Mouse (Mus musculus) neural tube, postnatal 0 days (tissue): ENCODE measurements around the gene Cenpa. TPM values are rescaled to one million over a fixed set of nuclear protein-coding genes. Genes with fewer than 3 reads are reported as not detected.

Experiments used
- microRNA-seq: library from miRNA; unstranded; fragments of <30 nt; microRNA quantifications from one replicate; pipeline ENCODE4, GENCODE M21; 2016
- polyA plus RNA-seq: library from polyadenylated mRNA; unstranded; fragments of >200 nt; fragmentation: Nextera tagmentation; extraction: Ambion mirVana; gene quantifications from 2 replicates; pipeline ENCODE4 v1.2.1, GENCODE M21; 2015

The Cenpa gene
- polyA plus RNA-seq: 25.1 and 28.3 TPM in 2 replicates

DNA sequence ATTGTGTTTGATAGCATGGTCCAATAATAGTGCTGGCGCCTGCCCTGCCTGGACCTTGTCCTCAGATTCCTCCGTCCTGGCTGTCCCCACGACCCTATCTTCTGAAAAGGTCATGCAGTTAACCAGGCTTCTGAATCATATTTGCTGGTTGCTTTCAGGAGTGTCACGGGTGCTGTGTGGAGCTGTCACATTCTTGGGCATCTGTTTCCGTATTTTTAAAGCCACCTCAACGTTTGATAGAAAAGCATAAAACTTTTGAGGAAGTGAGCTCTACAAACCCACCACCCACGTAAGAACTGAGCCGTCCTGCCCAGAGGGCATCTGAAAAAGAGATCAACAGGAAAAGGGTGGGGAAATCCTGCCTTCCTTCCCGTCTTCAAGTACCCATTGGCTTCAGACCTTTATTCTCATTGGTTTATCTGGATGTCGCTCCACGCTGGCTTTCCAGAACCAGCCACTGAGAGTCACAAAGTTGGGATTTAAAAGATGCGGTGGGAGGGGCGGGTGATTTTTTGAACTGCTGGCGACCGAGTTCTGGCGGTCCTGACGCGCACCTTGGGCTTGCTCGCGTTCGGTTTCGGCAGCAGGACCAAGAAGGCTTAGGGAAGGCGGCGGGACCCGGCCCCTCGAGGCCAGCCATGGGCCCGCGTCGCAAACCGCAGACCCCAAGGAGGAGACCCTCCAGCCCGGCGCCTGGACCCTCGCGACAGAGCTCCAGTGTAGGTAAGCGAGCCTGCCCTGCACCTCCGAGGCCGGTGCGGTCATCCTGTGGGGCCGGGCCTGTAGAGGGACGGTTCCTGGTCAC is at the start of gene Cenpa:
TSS of gene Cenpa (plus strand) at position 387 of the 805 bp plus-strand sequence.

DNA sequence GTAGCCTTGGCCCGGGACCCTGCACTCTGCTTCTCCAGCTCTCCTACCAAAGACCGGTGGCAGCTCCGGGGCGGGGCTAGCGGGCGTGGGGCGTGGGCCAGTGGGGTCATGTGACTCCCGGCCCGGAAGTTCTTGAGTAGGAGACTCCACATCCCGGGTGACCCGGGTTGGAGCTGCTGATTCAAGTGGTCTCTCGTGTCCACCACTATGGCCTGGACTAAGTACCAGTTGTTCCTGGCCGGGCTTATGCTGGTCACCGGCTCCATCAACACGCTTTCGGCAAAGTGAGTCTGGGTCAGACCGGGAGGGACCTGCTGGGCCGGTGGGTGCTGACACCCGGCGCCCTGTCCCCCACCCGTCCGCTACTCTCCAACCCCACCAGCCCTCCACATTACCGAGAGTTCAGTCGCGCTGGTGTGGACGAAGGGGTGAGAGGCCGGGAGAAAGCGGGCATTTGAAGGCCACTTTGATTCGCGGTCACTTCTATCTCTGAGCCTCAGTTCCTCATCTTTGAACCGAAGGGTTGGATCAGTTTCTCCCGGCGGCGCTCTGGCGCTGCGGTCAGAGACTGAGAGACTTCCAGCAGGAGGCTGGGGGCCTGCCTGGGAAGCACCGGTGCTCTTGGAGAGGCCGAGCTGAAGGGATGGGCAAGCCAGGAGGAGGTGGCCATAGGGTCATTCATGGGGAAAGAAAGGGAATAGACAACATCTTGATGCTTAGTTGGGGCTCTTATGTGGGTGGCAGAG is 18.6 kb upstream of the Cenpa start, which contains the start of gene Slc35f6:
TSS of gene Slc35f6 (plus strand) at position 119 of the 746 bp plus-strand sequence.

GRCm38 (mm10) chr5:30711147-30712001 is 44.8 kb downstream of the Cenpa start, which contains the start of gene Dpysl5:
Gene Dpysl5 (plus strand): TSS chr5:30711564.

Small RNA genes lying within 50 kb of the gene (microRNA-seq; reads per million reads assigned to microRNA genes)
- gene Mir5625: not detected

Other genes with a start within 250 kb of the Cenpa start
- gene Otof, start 204.8 kb upstream of the Cenpa start, polyA plus RNA-seq: 12.2 and 17.9 TPM in 2 replicates
- gene 1700001C02Rik, start 200.7 kb upstream of the Cenpa start, polyA plus RNA-seq: 1.4 and 1.8 TPM in 2 replicates
- gene Cib4, start 120.9 kb upstream of the Cenpa start, polyA plus RNA-seq: not detected in 2 replicates
- 19.6 and 23.5 TPM in 2 replicates for gene Kcnk3, start 78.6 kb upstream of the Cenpa start, polyA plus RNA-seq
- gene Slc35f6, start 18.8 kb upstream of the Cenpa start, polyA plus RNA-seq: 36.6 and 37.3 TPM in 2 replicates
- 85.5 and 121 TPM in 2 replicates for gene Dpysl5, start 44.8 kb downstream of the Cenpa start, polyA plus RNA-seq
- 152 and 166 TPM in 2 replicates for gene Mapre3, start 147.9 kb downstream of the Cenpa start, polyA plus RNA-seq
- 60.2 and 65.9 TPM in 2 replicates for gene Tmem214, start 201.2 kb downstream of the Cenpa start, polyA plus RNA-seq
- gene Agbl5, start 221.9 kb downstream of the Cenpa start, polyA plus RNA-seq: 14.1 and 18.0 TPM in 2 replicates
- 250 and 253 TPM in 2 replicates for gene Ost4, start 241.0 kb downstream of the Cenpa start, polyA plus RNA-seq
- gene Emilin1, start 246.6 kb downstream of the Cenpa start, polyA plus RNA-seq: 14.0 and 15.6 TPM in 2 replicates